Mouse (Mus musculus) right cerebral cortex, postnatal 4 days (tissue): ENCODE results near the gene Olfr635.
A peak's percentile ranks its signal among the peaks of the same experiment; 100 is the strongest.
"Not testable (repeated sequence)": the region's sequence is repeated elsewhere in the genome, so short reads cannot be mapped to it uniquely, and the experiment has no call there.

ENCODE experiments used
- DNase-seq: peaks from one replicate; pipeline ENCODE4 v3.0.0-alpha.2; 2022

The Olfr635 gene

DNA sequence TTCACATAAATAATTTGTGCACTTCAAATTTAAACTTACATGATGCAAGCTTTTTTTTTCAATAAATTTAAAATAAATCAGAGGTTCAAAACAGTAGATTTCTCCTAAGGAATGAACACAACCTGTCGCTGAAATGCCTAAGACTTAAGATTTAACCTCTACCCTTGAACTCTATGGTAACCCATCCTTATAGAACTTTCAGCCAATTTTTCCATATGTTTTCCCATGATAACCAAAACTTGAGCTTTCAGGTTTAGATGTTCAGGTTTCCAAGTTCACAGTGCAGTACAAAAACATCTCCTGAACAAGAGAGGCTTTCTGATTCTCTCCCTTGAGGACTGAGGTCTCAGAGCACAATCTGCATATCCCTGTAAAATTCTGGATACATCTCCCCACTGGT is at the start of gene Olfr635:
TSS of gene Olfr635 (plus strand) at position 301 of the 400 bp plus-strand sequence.
- DNase-seq, result no peak

DNA sequence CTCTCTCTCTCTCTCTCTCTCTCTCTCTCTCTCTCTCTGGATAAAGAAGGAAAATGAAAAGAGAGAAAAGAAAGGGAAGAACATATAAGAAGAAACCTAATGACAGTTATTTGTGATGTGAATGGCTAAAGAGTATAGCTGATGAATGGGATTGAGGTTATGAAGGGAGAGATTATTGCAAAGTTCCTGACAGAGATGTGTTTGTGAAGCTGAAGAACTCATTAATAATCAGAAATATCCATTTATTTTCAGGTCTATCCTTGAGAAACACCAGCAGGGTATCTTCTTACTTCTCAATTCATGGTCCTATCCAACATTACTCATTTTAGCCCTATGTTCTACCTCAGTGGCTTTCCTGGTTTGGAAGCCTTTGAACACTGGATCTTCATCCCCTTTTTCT is 42.4 kb upstream of the Olfr635 start, which contains the start of gene Olfr631:
TSS of gene Olfr631 (plus strand) at position 301 of the 400 bp plus-strand sequence.
- DNase-seq, result no peak

- DNase-seq, result no peak
Measured at GRCm38 (mm10) chr7:103934264-103934663, 36.7 kb upstream of the Olfr635 start, which contains the start of gene Olfr632. TSS of gene Olfr632 (plus strand) at chr7:103934347.

GRCm38 (mm10) chr7:103942730-103943129 is 28.2 kb upstream of the Olfr635 start:
- peak; percentile 13 for DNase-seq

DNA sequence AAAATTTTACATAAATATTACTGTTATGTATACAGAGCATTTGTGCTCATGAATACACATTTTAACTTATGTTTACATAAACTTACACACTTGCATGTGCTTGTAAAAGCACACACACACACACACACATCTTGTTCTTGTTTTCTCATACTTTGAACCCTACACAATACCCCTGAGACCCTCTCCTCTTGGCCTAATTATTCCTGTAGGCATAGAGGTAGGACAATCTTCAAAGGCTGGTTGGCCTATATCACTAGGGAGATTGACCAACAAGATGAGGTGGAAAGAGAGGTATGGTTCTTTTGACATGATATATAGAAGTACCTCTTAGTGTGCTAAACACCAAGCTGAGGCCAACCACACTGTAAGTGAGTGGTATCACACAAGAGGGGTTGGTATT is 26.8 kb upstream of the Olfr635 start, which contains the start of gene Olfr633:
TSS of gene Olfr633 (plus strand) at position 301 of the 400 bp plus-strand sequence.
- no peak for DNase-seq

GRCm38 (mm10) chr7:103966873-103967272 is 4.1 kb upstream of the Olfr635 start:
- DNase-seq, result not testable (repeated sequence)

DNA sequence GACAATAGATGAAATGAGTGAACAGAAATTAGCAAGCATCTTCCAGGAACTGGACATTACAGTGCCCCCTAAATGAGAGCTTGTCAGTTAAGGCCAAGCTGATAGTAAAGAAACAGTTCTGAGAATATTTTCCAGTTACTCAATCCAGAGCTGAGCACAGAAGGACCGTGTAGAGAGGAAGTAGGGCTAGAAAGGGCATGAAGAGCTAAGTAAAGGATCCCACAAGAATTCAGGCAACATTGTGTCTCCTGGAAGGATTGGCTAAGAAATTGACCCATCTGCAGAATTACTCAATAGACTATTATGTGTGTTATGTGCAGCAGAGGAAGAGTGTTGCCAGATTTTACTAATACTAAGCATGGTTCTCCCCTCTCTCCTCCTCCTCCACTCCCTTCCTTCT is 830 bp downstream of the Olfr635 start:
- no peak for DNase-seq

- no peak for DNase-seq
Measured at GRCm38 (mm10) chr7:103998446-103998845, 27.5 kb downstream of the Olfr635 start, which contains the start of gene Olfr638. TSS of gene Olfr638 (plus strand) at chr7:103998746.

GRCm38 (mm10) chr7:103999124-103999523 is 28.2 kb downstream of the Olfr635 start:
- no peak for DNase-seq

DNA sequence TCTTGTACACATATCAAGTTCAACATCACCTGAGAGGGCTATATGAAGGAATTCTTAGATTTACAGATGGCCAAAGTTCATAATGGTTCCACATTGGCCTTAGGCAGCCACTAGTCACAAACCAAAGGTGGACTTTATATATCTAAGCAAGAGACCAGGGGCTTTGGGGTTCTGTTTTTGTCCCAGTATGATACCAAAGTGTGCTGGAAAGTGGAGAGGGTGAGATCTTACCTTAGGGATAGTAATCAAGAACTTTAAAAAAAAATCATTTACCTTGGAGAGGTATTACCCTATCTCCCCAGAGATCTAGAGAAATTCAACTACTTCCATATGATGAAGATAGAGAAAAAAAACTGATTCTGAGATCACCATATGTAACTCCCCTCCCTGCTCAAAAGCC is 46.3 kb downstream of the Olfr635 start, which contains the start of gene Olfr639:
TSS of gene Olfr639 (minus strand) at position 101 of the 400 bp plus-strand sequence.
- DNase-seq, result no peak

DNA sequence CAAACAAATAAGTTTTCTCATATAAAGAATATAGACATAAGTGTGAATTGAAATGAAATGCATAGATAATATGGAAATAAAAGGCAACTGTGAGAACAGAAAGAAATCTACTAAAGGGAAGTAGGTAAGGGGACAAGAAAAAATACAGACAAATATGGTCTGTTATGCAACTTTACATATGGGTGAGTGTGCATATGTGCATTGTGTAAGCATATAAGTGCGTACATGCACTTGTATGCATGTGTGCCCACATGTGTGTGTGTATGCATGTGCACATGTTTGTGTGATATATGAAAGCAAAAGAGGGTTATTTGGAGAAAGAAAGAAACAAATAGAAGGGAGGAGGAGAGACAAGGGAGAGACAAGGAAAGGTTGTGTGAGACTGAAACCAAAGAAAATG is 48.0 kb downstream of the Olfr635 start:
- no peak for DNase-seq

- DNase-seq, result no peak
Measured at GRCm38 (mm10) chr7:104021651-104022050, 50.7 kb downstream of the Olfr635 start.

DNA sequence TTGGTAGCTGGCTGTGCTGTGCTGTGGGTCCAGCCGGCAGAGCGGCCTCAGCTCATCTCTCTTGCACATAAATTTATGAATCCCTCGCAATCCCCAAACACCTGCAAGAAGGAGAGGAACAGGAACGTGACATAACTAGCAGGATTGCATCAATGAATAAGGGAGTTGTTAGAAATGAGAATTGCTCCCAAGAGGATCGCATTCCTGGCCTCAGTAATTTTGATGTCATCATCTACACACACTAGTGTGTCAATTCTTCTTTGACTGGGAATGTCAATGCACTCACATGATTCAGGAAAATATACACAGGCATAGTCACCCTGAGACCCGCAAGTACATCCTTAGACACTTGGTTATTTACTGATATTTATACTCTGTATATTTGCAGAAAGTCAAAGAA is 54.5 kb downstream of the Olfr635 start, which contains the start of gene Olfr640:
TSS of gene Olfr640 (minus strand) at position 101 of the 400 bp plus-strand sequence.
- DNase-seq, result no peak

DNA sequence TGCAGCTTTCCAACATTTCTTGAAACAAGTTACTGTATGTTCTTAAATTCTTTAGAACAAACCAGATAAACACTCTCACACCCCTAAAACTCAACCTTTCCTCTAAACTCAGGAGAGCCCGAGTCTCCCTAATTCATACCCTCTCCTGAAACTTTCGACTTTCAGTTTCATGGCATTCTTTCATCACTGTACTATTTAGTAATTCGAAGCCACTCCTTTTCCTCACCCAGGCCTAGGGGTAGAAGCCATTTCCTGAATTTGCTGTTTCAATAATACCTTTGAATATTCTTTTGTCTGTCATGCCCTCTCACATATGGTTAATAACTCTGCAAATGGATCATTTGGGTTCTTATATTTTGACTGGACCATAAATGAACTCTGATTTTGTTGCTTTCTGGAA is 56.0 kb downstream of the Olfr635 start:
- DNase-seq, result no peak

- DNase-seq, result no peak
Measured at GRCm38 (mm10) chr7:104035145-104035544, 64.2 kb downstream of the Olfr635 start, which contains the start of gene Olfr641. TSS of gene Olfr641 (plus strand) at chr7:104035445.
